Mouse (Mus musculus): ENCODE measurements around the gene Stoml3.

Stoml3 gene

GRCm38 (mm10) chr3:53478419-53479046, 9.9 kb upstream of the Stoml3 start:
- DNase-seq (ENCODE audit: low spot score): no peak

- no peak for DNase-seq (ENCODE audit: low spot score)
Observed at GRCm38 (mm10) chr3:53483414-53484059, 4.9 kb upstream of the Stoml3 start.

- no peak for DNase-seq (ENCODE audit: low spot score)
Observed at GRCm38 (mm10) chr3:53486561-53486960, 1.9 kb upstream of the Stoml3 start.

GRCm38 (mm10) chr3:53486996-53487576, 1.4 kb upstream of the Stoml3 start:
- no peak for DNase-seq (ENCODE audit: low spot score)

GRCm38 (mm10) chr3:53498351-53498905, 10.0 kb downstream of the Stoml3 start:
- no peak for DNase-seq (ENCODE audit: low spot score)

DNA sequence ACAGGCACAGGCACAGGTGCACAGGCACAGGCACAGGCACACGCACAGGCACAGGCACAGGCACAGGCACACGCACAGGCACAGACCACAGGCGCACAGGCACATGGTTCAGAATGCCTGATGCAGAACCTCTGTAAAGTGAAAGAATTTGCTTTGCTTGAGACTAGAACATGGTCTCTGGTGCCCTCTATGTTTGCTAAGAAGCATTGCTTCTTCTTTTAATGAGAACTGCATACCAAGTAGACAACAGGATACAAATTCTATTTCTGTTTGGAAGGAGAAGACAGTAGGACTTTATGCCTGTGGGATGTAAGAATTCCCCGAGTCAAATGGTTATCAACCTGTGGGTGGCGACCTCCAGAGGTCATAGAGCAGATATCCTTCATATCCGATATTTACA, 14.0 kb downstream of the Stoml3 start:
- DNase-seq (ENCODE audit: low spot score): no peak

GRCm38 (mm10) chr3:53513096-53513495, 24.6 kb downstream of the Stoml3 start:
- no peak for DNase-seq (ENCODE audit: low spot score)

DNA sequence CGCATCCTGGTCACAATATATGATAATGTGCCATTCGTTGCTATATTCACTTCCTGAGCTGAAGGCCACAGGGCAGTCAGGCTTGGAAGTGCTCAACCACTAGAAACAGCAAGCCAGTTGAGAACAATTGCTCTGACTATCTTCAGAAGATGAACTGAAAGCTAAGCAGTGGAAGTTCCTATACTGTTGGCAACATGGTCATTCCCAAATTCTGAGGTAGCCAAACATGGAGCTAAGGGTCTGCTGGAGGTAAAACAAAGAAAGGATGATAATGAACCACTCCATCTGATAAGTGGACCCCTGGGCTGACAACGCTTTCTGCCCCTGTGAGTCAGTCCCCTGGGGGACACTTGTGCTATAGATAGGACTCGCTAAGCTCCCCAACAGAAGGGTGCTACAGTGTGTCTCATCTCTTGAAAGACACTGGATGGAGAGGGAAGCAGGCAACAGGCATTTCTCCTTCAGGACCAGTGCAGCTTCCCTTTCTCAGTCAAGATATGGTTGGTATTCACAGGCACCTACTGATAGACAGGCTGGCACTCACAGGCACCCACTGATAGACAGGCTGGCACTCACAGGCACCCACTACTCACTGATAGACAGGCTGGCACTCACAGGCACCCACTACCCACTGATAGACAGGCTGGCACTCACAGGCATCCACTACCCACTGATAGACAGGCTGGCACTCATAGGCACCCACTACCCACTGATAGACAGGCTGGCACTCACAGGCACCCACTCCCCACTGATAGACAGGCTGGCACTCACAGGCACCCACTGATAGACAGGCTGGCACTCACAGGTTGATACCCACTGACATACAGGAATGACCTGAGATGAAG, 26.0 kb downstream of the Stoml3 start:
- no peak for DNase-seq (ENCODE audit: low spot score)

DNA sequence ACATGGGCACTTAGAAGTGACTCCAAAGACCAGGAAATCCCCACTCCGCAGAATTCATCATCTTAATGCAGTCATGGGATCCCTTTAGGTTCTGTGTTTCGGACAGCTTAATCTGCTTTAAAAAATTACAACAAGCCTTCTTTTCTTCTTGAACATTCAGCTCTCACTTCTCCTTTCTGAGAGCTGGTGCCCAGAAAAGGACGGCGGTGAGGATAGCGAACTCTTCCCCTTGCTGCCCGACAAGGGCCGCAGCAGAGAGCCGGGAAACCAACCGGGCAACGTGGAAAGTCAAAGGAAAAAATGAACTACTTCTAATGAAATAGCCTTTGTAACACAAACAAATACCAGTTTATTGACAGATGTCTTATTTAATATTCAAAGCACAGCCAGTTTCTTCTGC, 34.3 kb downstream of the Stoml3 start:
- DNase-seq (ENCODE audit: low spot score): no peak

GRCm38 (mm10) chr3:53525737-53526136, 37.3 kb downstream of the Stoml3 start:
- peak; percentile 87 for DNase-seq (ENCODE audit: low spot score)

- DNase-seq (ENCODE audit: low spot score): no peak
Observed at GRCm38 (mm10) chr3:53530305-53530704, 41.9 kb downstream of the Stoml3 start.

DNA sequence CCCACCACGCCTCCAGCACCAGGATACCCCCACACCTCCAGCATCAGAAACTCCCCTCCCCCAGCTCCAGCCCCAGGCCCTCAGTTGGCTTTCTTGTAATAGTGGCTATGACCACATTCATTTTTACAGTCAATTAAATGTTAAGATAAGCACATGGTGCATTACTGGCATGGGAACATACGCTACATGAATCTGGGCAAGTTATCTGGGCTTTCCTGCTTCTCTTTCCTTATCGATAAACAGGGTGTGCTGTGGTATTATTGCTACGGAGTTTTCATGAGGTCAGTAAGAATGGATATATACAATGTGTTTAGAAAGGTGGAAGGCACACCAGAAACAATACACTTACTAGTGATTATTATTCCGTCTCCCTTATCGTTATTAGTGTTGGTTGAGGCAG, 43.6 kb downstream of the Stoml3 start:
- DNase-seq (ENCODE audit: low spot score): no peak

DNA sequence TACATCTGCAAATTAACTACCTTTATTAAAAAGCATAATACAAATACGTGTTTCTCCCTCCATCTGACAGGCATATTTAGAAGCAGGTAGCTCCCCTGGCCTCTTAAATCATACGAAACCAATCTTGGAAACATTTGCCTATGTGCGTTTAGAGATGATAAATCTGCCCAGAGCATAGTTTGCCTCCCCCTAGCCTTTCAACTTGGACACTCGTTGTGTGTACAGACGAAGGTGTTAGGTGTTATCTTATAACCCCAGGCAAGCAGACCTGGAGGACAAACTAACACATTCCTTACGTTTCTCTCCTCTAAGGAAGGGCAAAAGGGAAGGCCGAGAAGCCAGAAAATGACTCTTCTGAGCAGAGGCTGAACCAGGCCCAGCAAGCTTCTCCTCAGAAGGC, 64.2 kb downstream of the Stoml3 start:
- no peak for DNase-seq (ENCODE audit: low spot score)

- DNase-seq (ENCODE audit: low spot score): no peak
Observed at GRCm38 (mm10) chr3:53555031-53555952, 66.8 kb downstream of the Stoml3 start.

- DNase-seq (ENCODE audit: low spot score): no peak
Observed at GRCm38 (mm10) chr3:53557388-53558214, 69.1 kb downstream of the Stoml3 start.

All from embryo, embryonic 10.5 days (tissue).